Mouse (Mus musculus) CH12.LX (cell line): ENCODE data around the gene Mturn.

Experiments
- CHD1 ChIP-seq: IDR thresholded peaks from 2 replicates; pipeline ENCODE4 v1.6.1; 2012; ENCODE audit warnings: low read depth, low read length, improper control_type of control experiment, inconsistent platforms
- CTCF ChIP-seq, 2 experiments: IDR thresholded peaks in 1 of 2; conservative IDR thresholded peaks in 1 of 2; 2 replicates each; pipeline ENCODE4 v1.5.1; 2011 to 2012; ENCODE audit warnings: low read depth in 2 of 2, low read length in 2 of 2, improper control_type of control experiment in 1 of 2, inconsistent platforms in 1 of 2, mild to moderate bottlenecking in 1 of 2, moderate library complexity in 1 of 2
- ETS1 ChIP-seq: conservative IDR thresholded peaks from 2 replicates; pipeline ENCODE4 v1.6.1; 2012; ENCODE audit warnings: low read depth, mild to moderate bottlenecking, inconsistent platforms, low read length, improper control_type of control experiment, moderate library complexity
- JUND ChIP-seq: conservative IDR thresholded peaks from 2 replicates; pipeline ENCODE4 v1.6.1; 2011; ENCODE audit warnings: low read depth, low read length, improper control_type of control experiment
- MAFK ChIP-seq: IDR thresholded peaks from 2 replicates; pipeline ENCODE4 v1.6.1; 2011; ENCODE audit warnings: low read length, improper control_type of control experiment; ENCODE audit not compliant: insufficient replicate concordance
- POLR2A ChIP-seq: IDR thresholded peaks from 2 replicates; pipeline ENCODE4 v1.6.1; 2011; ENCODE audit warnings: low read depth, mild to moderate bottlenecking, improper control_type of control experiment, low read length
- ZC3H11A ChIP-seq: IDR thresholded peaks from 2 replicates; pipeline ENCODE4 v1.6.1; 2012; ENCODE audit warnings: low read depth, mild to moderate bottlenecking, inconsistent platforms, low read length, improper control_type of control experiment
- ZKSCAN1 ChIP-seq: IDR thresholded peaks from 2 replicates; pipeline ENCODE4 v1.6.1; 2012; ENCODE audit warnings: low read depth, inconsistent platforms, low read length, improper control_type of control experiment, borderline replicate concordance
- ZMIZ1 ChIP-seq: IDR thresholded peaks from 2 replicates; pipeline ENCODE4 v1.6.1; 2012; ENCODE audit warnings: low read depth, mild to moderate bottlenecking, inconsistent platforms, low read length, improper control_type of control experiment

DNA sequence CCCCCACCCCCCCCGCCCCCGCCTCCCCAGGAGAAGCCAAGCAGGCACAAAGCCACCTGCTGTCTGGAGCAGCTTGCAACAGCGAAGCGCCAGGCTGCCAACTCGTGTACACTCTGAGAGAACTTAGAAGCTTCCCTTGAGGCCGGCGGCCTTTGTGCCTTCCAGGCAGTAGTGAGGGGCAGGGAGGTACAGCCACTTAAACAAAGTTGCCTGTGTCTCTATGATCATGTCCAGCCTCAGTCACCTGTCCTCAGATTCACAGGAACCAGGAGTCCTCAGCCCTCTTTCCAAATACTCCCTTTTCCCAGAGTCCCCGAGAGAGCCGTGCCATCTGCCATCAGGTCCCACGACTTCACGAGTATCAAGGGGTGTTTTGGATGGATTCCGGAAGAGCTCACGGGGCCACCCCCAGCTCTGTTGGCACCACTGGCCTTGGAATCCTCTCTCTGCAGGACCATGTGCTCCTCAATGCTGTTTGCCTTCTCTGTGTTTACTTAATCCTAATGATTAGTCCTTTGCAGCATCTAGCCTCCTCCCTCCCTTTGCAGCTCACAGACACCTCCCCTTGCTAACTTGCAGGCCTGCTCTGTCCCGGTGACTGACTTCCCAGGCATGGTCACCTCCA is 38.4 kb downstream of the Mturn start:
- TF ChIP-seq CTCF (conservative IDR thresholded peaks at IDR 0.05 in 1 of 2, IDR thresholded peaks at IDR 0.05 in 1 of 2; ENCODE audit: low read depth in 2 of 2, low read length in 2 of 2) (no peak), ETS1 (no peak), CHD1 (no peak), ZKSCAN1 (no peak), POLR2A (no peak), ZMIZ1 (no peak), MAFK (no peak), ZC3H11A (no peak), JUND (no peak)
